Mouse (Mus musculus) heart, adult 8-10 months (tissue): Measurements from ENCODE around the gene Kcnj10. TPM values are rescaled to one million over a fixed set of nuclear protein-coding genes. Genes with fewer than 3 reads are reported as not detected.
A peak's percentile ranks its signal among the peaks of the same experiment; 100 is the strongest.

ENCODE experiments used
- DNase-seq: peaks from one replicate; pipeline ENCODE4 v3.0.0; 2022; ENCODE audit warnings: low spot score
- total RNA-seq, 4 experiments: library from RNA; stranded (reverse); gene quantifications; 2 replicates each; pipeline ENCODE4 v1.2.4; 2022

Gene Kcnj10
- total RNA-seq, 4 experiments from 2014 or later, result 0.11 to 0.23 (median 0.16) TPM

DNA sequence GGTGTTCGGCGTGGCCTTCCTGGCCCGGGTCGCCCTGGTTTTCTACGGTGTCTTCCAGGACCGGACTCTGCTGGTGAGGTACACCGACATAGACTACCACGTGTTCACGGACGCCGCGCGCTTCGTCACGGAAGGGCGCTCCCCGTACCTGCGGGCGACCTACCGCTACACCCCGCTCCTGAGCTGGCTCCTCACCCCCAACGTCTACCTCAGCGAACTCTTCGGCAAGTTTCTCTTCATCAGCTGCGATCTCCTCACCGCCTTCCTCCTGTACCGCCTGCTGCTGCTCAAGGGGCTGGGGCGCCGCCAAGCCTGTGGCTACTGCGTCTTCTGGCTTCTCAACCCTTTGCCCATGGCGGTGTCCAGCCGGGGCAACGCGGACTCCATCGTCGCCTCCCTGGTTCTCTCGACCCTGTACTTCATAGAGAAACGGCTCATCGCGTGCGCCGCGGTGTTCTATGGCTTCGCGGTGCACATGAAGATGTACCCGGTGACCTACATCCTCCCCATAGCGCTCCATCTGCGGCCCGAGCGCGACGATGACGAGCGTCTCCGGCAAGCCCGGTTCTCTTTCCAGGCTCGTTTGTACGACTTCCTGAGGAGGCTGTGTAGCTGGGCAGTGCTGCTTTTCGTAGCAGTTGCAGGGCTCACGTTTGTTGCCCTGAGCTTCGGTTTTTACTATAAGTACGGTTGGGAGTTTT lies 35.9 kb downstream of the Kcnj10 start:
- DNase-seq, result no peak

DNA sequence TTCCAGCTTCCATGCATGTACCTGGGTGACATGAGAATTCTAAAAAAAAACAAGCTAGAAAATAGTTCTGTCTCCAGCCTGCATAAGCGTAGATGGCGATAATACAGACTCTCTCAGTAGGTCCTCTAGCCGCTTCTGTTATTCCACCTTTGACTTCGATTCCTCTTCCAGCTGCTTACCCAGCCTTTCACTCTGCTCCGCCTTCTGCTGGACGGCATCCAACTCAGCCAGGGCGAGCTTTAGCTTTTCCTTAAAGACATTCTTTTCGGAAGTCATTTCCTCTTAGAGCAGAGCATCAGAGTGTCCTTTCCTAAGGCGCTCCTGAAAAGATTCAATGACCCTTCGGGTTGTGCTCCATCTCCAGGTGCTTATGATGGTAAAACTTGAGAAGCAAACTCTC lies 39.1 kb downstream of the Kcnj10 start:
- DNase-seq, result no peak

DNA sequence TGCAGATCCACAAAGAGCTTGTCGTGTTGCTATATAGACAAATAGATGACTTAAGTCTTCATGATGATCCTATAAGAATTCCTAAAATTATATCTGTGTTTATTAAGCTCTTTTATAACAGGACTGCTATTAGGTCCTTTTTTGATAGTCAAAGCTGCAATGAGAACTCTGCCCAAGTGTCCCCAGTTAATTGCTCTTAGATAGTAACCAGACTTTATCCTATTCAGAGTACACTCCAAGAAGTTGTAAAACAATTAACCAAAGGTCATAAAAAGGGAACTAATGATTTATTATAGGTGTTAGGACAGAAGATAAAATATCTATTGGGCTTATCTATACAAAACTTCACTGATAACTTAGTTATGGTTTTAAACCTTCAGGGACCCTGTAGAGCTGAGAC lies 41.1 kb downstream of the Kcnj10 start:
- no peak for DNase-seq

DNA sequence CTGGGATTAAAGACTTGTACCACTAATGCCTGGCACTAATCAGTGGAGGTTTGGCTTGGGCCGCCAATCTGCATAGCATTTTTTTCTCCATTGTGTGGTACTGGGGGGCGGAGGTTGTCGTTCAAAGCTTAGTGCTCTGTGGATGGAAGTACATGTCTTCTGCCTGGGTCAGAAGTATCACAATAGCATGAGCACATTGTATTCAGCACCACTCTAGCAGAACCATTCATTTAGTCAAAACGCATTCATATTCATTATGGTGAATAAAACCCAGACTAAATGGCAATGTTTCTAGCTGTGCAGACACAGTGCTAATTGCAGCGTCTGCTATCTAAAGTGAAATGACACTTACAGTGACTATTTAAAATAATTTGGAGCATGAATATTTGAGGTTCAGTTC lies 46.2 kb downstream of the Kcnj10 start:
- no peak for DNase-seq

DNA sequence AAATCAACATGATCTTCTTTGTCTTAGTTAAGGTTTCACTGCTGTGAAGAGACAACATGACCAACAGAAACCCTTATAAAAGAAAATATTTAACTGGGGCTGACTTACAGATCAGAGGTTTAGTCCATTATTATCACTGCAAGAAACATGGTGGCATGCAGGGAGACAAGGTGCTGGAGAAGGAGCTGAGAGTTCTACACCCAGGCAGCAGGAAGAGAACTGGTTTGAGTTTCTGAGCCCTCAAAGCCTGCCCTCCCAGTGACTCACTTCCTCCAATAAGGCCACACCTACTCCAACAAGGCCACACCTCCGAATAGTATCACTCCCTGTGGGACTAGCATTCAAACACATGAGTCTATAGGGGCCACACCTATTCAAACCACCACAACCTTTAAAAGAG lies 49.8 kb downstream of the Kcnj10 start:
- no peak for DNase-seq

DNA sequence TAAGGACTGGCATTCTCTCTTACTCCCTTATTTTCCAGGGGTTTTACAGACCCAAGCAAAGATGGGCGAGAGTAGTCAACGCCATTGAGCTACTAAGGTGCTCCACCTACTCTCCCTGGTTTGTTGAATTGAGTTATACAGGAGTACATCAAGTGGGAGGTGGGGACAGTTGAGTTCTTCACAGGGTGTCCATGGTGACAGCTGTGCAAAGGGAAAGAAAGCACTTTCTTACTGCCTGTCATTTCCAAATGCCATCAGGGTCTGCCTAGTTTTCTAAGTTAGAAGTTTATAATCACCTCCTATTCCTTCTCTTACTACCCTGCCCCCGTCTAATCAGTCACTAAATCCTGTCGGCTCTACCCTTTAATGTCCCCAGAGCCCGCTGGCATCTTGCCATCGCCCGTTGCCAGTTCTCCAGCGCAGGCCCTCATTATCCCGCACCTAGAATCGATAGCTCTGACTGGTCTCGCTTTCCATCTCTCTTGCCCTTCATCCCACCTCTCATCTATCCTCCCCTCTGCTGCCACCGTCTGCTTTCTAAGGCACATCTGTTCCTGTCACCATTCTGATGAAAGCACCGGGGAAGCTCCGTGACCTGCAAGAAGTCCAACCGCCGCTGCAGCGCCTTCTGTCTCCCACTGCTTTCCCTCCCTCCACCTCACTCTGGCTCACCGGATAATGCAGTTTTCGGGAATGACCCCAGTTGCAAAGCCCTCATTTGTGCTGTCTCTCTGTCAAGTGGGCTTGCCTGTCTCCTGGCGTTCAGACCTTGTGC lies 51.0 kb downstream of the Kcnj10 start:
- no peak for DNase-seq

DNA sequence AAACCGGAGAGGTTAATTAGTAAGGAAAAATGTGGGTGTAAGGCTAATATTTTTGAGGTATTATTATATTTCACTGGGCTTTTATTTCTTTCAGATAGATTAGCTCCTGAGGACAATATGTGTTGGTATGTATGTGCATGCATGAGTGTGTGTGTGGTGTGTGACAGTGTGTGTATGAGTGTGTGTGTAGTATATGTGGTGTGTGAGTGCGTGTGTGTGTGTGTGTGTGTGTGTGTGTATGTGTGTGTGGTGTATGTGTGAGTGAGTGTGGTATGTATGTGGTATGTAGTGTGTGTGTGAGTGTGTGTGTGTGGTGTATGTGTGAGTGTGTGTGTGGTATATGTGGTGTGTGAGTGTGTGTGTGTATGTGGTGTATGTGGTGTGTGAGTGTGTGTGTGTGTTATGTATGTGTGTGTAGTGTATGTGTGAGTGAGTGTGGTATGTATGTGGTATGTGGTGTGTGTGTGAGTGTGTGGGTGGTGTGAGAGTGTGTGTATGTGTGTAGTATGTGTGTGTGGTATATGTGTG lies 51.7 kb downstream of the Kcnj10 start:
- DNase-seq, result no peak

DNA sequence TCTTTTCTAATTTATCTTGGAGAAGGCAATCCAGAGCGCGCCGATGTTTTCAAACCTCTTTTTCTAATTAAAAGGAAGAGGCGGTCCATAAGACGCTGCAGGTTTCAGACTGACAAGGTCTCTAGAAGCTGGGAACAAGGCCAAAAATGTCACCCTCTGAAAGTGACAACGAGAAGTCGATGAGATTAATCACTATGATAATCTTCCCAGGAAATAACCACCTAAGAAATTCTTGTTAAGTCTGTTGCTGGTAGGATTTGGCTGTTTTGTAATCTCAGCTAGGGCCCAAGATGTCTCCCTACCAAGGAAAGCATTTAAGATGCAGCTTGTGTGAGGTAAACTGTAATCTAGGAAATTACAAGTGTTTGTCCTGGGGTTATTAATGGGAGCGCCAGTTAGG lies 52.7 kb downstream of the Kcnj10 start:
- no peak for DNase-seq

DNA sequence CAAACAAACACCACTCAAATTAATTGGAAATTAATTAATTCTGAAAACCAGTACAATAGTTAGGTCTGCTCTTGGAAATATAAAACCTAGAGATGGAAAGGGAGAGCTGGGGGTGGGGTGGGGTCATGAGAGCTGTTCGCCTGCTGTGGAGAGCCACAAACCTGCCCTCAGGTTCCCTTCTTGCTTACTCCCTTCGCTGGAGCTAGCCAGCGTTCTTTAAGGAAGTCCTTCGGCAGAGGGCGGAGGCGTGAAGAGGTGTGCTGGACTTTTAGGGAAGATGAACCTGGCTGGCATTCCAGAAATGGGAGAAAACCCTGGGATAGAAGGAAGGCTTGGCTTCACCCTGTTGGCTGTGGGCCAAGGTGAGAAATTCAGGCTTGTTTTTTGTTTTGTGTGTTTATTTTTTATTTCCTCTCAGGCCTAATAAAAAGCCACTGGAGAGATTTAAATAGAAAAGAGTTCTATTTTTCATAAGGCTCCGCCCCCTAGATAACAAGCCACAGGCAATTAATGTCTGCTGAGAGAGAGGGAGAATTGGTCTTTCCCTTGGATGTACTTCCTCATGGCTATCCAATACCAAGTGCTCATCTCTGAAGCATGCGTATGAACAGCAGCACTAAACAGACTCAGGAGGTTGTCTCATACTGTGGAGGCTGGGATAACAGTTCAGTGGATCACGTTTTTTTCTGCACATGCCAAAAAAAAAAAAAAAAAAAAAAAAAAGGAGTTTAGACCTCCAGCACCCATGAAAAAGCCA lies 56.2 kb downstream of the Kcnj10 start:
- no peak for DNase-seq

DNA sequence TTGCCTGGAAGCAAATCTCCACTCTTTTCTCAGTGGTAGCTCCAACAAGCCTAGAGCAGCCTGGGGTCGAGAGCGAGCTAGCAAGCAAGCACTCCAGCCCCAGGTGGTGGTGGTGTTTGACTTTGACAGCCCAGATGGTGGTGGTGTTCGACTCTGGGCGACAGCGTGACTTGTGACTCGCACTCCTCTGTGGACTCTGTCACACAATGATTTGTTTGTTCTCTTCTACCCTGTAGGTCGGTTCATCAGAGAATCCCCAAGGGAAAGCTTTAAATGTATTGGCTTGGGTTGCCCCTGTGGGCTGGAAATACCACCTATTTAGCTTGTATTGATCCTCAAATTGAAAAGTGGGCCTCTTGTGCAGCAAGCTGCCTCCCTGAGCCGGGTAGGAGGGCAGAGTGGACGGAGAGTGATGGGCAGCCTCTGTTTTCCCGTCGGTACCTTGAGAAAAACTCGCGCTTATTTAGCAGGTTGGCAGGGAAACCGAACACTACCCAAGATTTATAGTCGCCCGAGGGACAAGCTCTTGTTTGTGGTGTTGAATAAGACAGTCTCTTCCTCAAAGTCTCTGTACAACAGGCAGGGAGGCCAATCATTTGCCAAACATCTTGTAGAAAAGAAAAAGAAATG lies 65.2 kb downstream of the Kcnj10 start:
- no peak for DNase-seq

DNA sequence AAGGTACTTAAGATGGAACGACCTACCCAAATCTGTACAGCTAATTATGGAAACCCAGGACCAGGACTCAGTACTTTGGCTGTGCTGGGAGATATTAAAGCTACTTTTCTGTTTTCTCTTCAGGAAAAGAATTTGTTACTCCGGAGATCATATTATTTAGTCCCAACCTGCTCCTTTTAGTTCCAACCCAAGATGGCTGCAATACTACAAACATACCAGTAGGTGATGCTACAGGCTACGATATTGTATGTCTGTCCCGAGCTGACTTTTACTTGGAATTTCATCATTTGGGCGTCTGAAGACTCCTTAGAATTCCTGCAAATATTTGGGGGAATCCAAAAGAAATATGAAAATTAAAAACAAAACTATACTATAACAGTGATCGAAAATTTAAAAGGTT lies 68.0 kb downstream of the Kcnj10 start:
- DNase-seq, result peak; percentile 48

DNA sequence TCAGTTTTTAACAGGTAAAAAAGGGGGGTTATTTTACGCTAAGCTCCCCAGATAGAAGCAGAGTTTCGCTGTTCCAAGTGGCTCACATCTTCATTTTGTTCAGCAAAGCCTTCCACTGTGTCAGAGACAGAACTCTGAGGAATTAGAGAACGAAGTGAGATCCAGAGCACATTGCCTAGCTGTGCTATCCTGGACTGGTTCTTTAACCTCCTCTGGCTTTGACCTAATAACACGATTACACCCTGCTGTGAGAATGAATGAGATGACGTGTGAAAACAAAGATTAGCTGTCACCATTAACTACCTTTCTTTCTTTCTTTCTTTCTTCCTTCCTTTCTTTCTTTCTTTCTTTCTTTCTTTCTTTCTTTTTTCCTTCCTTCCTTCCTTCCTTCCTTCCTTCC lies 68.4 kb downstream of the Kcnj10 start:
- no peak for DNase-seq

DNA sequence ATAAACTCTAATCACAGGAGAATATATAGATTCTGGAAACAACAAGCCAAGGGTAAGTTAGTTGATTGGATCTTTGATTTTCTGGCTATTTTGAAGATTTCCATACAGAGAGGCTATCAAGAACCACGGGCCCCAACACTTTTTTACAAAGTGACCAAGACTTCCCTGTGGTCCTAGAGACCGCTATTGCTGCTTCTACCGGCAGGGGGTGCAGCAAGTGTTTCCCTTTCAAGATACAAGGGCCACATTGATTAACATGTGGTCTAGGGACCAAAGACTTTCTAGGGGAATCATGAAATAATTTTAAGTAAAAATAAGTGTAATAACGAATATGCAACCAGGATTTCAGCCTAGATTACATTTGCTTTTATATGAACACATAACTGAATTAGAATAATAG lies 69.8 kb downstream of the Kcnj10 start:
- DNase-seq, result peak; percentile 61

DNA sequence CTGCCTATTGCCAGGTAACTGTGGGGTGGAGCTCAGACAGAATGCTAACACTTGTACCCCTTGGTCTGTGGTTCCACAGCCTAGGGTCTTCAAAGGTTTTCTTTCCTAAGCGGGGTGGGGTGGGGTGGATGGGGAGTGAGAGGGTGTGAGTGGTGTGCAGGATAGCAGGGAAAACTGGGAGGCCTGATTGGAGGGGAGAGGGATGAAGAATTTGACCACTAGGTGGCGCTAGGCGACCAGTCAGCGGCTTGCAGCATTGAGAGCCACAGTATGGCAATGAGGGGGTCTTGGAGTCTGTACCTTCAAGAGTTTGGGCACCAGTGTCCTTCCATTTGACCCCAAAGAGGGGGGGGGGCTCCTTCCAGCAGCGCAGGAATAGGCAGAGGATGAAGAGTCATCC lies 71.2 kb downstream of the Kcnj10 start:
- DNase-seq, result peak; percentile 73

DNA sequence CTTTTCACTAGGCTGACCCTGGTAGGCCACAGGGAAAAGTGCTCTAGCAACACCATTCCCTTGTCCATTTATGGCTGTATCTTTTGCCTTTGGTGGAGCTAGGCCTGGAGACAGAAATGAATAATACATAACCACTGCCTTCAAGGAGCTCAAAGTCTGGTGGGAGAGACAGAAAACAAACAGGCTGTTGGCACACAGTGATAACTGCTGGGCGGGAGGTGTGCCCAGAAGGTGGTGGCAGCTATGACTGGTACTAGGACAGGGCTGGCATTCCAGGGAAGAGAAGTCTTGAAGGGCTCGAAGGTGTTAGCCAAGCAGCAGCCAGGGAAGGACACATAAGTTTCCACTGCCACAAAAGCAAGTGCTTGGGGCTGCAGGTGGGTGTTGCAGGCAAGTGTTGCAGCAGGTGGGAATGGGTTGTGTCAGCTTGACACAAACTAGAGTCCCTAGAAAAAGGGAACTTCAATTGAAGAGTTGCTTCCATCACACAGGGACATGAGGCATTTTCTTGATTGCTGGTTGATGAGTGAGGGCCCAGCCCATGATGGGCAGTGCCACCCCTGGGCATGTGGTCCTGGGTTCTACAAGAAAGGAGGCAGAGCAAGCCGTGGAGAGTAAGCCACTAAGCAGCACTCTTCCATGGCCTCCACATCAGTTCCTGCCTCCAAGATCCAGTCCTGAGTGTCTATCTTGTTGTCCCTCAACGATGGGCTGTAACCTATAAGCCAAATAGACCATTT lies 72.7 kb downstream of the Kcnj10 start:
- DNase-seq, result no peak

DNA sequence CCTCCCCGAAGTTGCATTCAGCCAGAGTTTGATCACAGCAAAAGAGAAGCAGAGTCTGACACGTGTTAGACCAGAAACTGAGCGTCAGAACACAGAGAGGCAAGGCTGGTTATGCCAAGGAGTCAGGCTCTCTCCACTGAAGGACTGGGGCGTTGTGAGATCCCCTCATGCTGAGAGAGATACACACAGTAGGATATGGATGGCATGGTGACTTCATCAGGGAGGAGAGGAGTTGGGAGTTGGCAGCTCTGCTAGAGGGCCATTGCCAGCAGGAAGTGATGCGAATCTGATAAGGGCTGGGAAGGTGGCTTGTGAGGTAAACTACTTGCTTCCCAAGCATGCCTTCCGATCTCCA lies 73.2 kb downstream of the Kcnj10 start:
- no peak for DNase-seq

DNA sequence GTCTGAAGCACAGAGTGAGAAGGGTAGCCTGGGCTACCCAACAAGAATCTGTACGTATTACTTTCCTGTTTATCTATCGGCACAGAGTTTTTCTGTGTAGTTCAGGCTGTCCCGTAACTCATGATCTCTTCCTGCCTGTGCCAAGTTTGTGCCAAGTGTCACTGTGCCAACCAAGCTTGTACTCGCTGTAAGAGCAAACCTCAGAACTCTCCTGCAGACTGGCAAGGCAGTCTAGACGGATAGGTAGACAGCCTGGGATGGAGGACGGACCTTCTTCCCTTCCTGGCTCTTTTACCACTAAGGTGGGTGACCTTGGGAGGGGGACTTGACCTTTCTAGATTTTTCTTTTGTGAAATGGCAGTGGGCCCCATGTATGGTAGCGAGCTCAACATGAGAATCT lies 74.1 kb downstream of the Kcnj10 start:
- no peak for DNase-seq

DNA sequence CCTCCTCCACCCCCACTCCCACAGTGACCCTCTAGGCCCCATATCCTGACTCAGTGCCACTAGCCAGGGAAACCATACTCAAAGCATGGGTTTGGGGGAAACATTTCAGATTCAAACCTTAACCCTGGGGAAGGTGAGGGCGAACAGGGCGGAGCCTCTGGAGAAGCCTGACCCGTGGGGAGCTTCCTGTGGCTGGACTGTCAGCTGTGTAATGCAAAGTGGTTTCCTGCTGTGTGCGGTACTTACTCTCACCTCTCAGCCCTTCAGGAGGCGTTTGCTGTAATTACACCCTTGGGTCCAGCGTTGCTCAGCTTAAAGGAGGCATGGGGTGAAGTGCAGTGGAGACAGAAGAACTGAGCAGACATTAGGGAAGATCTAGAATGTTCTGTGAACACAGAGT lies 77.2 kb downstream of the Kcnj10 start:
- no peak for DNase-seq

DNA sequence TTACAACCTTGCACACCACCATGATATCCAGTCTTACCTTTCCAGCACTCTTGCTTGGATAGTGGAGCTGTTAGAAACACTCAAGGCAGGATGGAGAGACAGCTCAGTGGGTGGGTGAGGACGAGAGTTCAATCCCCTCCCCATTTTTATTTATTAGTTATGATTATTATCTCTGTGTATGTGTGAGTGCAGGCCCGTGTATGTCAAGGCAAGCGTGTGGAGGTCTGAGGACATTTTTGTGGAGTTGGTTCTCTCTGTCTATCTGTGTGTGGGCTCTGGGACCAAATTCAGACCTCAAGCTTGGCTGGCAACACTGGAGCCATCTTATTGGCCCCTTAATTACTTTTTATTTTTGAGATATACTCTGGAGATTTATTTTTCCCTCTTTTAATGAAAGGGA lies 77.6 kb downstream of the Kcnj10 start:
- no peak for DNase-seq

DNA sequence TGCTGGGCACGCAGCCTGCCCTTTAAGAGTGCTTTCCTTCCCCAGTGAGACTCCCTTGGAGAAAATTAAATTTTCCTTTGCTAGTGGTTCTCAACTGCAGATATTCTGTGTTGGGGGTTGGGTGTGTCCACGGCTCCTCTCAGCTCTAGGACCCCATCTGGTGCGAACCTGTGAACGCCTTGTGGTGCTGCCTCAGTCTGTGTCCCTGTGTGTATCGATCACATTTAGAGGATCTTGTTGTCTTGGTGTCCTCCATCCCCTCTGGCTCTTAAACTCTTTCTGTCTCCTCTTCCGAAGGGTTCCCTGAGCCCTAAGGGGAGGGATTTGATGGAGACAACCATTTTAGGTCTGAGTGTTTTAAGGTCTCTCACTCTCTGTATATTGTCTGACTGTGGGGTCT lies 79.2 kb downstream of the Kcnj10 start:
- DNase-seq, result no peak

DNA sequence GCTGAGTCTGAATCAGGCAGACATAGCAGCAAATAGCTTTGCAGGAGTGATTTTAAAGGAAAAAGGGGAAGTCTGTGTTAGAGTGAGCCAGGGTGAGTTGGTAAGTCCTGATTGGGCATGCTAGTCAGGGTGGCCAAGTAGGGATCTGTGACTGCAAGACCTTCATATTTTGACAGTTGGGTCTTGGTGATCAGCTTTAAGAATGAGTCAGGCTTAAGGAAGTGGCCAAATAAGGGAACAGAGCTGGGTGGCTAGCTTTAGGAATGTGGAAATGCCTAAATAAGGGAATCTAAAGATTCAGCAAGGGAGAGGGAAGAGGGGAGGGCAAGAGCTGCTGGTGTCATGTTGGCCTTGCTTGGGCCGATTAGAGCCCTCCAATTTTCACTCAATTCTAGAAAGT lies 82.4 kb downstream of the Kcnj10 start:
- DNase-seq, result peak; percentile 21
